Mouse (Mus musculus) adrenal gland, postnatal 36 days (tissue): Measurements from ENCODE around the gene Hddc3. TPM values are rescaled to one million over a fixed set of nuclear protein-coding genes. Genes with fewer than 3 reads are reported as not detected.
A peak's percentile ranks its signal among the peaks of the same experiment; 100 is the strongest.

Experiments used
- DNase-seq, 2 experiments: peaks; one replicate each; pipeline ENCODE4 v3.0.0; 2021; ENCODE audit warnings: mixed read lengths in 1 of 2
- total RNA-seq, 2 experiments: library from RNA; stranded (reverse); gene quantifications; 2 replicates each; pipeline ENCODE4 v1.2.3; 2021

Hddc3 gene
- total RNA-seq, 2 experiments from 2014 or later: 30.0 to 40.7 TPM

DNA sequence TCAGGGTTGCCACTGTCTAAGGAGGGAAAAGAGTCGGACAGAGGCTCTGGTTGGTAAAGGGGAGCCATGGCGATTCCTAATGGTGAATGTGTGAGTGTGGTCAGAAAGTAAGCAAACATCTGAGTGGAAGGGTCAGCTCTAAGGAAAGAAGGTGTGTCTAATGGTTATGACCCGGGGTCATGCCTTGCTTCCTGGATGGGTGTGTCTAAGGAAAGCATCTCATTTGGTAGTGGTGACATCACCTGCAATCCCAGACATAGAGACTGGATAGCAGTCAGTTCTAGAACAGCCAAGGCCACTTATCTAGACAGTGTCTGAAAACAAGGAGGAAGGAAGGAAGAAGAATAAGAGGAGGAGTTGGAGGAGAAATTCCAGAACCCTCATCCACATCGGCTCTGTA is 8.1 kb upstream of the Hddc3 start:
- no peak for DNase-seq

- DNase-seq: no peak
These were observed 6.0 kb upstream of the Hddc3 start for GRCm38 (mm10) chr7:80336932-80337331.

GRCm38 (mm10) chr7:80339371-80339770 is 3.5 kb upstream of the Hddc3 start:
- DNase-seq: peak in 1 of 2 experiments; percentile 46

- peak; percentile 99 for DNase-seq
These were observed 2.9 kb upstream of the Hddc3 start for GRCm38 (mm10) chr7:80339793-80340628.

DNA sequence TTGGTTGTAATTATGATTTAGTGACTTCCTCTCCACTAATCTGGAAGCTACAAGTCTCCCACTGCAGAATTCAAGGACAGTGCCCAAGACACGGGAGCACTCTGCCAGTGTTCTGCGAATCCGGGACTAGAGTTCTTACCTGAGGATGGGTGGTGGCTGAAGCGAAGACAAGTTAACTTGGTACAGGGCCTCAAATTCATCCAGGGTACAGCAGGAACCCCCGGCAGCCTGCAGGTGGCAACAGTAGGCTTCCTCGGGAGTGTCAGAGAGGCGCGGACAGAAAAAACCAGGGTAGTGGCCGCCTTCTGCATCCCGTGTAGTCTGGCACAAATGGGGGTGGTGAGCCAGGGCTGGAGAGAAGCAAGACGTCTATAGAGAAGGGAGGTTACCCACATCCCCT is 2.1 kb upstream of the Hddc3 start, which contains the start of gene Unc45a:
Unc45a (minus strand) TSS at position 213 of the 400 bp plus-strand sequence.
- peak; percentile 80 to 84 for DNase-seq

DNA sequence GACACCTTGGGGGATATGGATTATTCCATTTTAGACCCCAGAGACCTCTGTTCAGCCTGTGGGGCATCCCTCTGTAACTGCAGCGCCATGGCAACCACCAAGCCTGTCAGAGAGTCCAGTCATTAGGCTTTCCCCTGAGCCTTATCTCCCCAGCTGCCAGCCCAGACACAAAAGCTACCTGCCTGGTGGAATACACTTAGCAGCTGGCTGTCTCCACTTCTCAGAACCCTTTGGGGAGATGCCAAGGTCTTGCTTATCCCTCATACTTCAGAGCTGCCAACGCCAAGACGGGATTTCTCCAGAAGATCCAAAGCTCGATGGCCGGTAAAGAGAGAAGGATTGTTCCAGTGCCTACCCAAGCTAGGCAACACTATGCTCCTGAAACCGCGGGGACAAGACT is 1.1 kb upstream of the Hddc3 start:
- DNase-seq: no peak

DNA sequence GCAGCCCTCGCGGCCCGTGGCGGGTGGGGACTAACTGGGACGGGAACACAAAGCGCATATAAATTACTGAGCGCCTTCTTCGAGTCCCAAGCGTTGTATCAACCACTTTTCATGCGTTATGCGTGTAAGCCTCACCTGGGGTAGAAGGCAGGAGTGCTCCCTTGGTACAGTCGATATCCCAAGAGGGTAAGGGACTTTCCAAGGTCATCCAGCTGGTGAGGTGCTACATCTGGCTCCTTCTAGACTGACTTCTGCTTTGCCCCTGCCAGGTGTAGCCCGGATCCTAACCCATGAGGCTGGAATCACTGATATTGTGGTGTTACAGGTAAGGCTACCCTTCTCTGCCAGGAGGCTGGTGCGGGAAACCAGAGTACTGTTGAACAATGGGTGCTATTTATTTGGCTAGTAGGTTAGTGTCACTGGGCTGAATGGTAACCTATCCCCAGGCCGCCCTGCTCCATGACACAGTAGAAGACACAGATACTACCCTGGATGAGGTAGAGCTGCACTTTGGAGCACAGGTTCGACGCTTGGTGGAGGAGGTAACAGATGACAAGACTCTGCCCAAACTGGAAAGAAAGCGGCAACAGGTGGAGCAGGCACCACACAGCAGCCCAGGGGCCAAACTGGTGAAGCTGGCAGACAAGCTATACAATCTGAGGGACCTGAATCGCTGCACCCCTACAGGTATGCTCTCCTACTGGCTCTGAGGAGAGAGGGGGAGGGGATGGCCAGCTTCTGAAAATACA is 540 bp downstream of the Hddc3 start:
- no peak for DNase-seq

GRCm38 (mm10) chr7:80346173-80346572 is 3.3 kb downstream of the Hddc3 start:
- DNase-seq: no peak

- peak in 1 of 2 experiments; percentile 47 for DNase-seq
These were observed 3.9 kb downstream of the Hddc3 start for GRCm38 (mm10) chr7:80346830-80347229.

DNA sequence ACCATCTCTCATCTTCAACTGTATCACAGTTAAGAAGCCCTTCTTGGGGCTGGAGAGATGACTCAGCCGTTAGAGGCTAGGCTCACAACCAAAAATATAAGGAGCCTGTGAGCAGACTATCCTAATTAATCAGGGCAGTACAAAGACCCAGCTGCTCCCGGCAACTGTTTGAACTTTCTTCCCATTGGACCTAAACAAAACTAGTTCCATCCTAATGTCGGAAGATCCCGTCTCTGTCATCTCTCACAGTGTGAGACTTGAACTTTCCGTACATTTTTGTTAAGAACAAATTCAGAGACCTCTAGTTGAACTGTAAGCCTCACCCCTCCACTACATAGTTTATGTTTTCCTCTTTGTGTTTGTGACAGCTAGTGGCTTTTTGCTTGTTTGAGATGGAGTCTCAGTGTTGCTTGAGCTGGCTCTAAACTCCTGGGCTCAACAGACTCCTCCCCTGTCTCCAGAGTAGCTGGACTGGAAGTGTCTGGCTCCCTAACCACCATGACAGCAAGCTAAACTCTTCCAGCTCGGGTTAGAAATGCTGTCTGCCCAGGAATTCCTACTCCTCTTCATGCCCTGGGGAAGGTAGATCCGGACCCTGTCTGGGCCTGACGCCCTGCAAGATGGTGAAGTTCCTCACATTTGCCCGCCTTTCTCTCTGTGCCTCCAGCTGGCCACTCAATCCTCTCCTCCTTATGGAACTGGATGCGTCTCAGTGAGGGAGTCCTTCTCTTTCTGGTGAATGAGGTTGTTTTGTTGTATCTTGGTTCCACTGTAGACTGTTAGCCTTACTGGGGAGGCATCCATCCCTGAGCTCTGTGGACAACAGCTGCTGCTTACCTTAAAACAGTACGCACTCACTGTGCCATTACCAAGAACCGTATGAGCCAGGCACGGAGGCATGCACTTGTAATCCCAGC is 5.0 kb downstream of the Hddc3 start:
- no peak for DNase-seq

- no peak for DNase-seq
These were observed 7.9 kb downstream of the Hddc3 start for GRCm38 (mm10) chr7:80350808-80351207.

GRCm38 (mm10) chr7:80352920-80353319 is 10.0 kb downstream of the Hddc3 start:
- no peak for DNase-seq

DNA sequence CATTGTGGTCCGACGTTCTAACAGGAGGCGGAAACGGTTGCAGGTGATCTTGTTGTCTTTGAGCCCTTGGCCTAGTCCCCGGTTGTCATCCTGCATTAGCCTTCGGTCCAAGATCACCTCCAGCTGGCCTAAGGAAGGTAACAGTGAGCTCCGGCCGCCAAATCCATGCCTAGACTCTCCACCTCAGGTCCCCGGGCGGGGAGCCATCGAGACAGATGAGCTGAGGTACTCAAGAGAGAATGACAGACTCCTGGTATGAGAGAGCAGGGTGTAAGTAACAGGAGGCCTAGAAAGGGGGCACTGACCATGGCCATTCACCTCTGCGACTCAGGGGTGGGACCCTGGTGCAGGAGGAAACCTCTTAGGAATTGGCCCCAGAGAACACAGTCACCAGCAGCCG is 13.4 kb downstream of the Hddc3 start:
- no peak for DNase-seq

- DNase-seq: peak; percentile 43 to 46
These were observed 14.3 kb downstream of the Hddc3 start for GRCm38 (mm10) chr7:80357156-80357555.

DNA sequence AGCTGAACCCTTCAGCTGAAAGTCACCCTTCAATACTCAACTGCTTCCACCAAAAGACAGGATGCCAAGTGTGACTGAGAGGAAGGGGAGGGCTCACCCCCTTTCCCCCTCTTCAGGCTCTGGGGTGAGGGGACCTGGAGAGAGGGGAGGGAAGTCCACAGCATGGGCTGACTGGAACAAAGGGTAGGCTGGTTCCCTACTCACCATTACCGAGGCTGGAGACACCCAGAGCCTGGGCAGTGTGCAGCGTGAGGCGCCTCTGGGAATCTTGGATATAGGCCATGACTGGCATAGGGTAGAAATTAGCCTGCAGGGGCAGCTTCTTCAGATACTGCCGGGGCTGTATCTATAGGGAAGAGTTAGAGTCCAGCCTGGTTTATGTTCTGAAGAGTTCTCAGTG is 15.1 kb downstream of the Hddc3 start:
- no peak for DNase-seq

DNA sequence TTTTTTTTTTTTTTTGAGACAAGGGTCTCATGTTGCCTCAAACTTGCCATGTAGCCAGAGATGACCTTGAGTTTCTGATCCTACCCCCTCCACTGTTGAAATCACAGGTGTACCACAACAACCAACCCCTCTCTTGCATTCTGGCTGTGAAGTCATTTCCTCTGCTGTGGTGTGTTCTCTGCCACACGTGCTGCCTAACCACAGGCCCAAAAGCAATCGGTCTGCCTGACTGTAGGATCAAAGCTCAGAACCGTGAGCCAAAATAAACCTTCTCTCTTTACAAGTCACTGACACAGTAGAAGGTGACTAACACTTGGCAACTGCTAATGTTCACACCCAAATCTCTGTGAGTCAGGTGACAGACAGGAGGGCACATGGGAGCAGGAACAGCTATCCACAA is 17.5 kb downstream of the Hddc3 start:
- DNase-seq: no peak

- peak; percentile 82 to 86 for DNase-seq
These were observed 22.9 kb downstream of the Hddc3 start for GRCm38 (mm10) chr7:80365759-80366158.

DNA sequence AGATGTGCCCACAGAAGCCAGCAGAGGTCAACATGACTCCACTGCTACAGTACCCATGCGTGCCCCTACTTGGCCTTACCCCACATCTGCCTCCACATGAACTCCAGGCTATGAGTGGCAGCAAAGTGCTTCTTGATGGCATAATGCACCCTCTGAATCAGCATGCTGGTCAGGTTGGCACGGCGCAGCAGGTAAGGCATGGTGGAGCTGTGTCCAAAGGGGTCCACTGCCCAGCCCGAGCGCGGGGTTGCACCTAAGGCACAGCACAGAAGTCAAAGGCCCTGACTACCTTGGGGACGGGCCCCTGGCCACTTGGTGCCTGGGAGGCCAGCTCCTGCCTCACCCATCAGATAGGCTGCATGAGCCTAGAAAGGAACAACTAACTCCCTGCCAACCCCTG is 24.3 kb downstream of the Hddc3 start:
- no peak for DNase-seq

- no peak for DNase-seq
These were observed 25.1 kb downstream of the Hddc3 start for GRCm38 (mm10) chr7:80368009-80368408.

DNA sequence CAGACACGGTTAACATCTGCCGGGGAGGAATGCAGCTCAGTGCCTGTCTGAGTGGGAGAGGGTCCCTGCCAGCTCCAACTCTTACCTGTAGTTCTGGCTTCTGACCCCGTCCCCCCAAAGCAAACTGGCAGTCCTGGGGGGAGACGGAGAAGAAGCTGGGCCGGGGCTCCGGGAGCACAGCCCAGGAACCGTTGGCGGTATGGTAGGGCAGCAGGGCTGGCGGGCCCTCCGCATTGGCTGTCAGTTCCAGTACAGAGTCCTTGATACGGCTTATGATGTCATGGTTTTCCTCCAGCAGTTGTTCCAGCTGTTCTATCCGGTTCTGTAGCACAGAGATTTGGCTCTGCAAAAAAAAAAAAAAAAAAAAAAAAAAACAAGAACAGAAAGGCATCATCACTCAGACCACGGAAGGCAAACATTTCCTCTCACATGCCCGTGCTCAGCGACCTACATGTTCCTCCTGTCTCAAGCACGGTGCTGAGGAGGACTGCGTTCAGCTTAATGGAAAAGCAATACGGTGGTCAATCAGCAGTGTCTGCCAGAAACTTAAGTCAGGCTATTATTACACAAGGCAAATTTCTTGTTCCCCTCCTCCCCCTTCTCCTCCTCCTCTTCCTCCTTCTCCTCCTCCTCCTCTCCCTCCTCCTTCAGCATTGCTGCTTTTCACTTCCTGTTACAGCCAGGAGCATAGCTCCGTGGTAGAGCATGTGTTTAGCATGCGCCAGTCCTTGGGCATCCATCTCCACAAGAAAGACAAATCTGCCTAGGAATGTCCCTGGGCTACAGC is 25.9 kb downstream of the Hddc3 start:
- DNase-seq: peak; percentile 52 to 63

- no peak for DNase-seq
These were observed 26.6 kb downstream of the Hddc3 start for GRCm38 (mm10) chr7:80369461-80369860.
